Mouse (Mus musculus): Measurements from ENCODE around the gene Btg4.

GRCm38 (mm10) chr9:51146496-51146895, 85.8 kb downstream of the Btg4 start:
- TF ChIP-seq POLR2A (IDR thresholded peaks at IDR 0.05; ENCODE audit: control insufficient read depth, extremely low read depth, insufficient read depth, low read length, poor library complexity) = no peak
- TF ChIP-seq CTCF (IDR thresholded peaks at IDR 0.05; ENCODE audit: borderline replicate concordance, control insufficient read depth, extremely low read depth, insufficient read depth, low read length, poor library complexity) = no peak

Data from thymus, adult 2 months (tissue).